ENCODE assay signal across 8 mouse cellular contexts in the genomic region with DNA sequence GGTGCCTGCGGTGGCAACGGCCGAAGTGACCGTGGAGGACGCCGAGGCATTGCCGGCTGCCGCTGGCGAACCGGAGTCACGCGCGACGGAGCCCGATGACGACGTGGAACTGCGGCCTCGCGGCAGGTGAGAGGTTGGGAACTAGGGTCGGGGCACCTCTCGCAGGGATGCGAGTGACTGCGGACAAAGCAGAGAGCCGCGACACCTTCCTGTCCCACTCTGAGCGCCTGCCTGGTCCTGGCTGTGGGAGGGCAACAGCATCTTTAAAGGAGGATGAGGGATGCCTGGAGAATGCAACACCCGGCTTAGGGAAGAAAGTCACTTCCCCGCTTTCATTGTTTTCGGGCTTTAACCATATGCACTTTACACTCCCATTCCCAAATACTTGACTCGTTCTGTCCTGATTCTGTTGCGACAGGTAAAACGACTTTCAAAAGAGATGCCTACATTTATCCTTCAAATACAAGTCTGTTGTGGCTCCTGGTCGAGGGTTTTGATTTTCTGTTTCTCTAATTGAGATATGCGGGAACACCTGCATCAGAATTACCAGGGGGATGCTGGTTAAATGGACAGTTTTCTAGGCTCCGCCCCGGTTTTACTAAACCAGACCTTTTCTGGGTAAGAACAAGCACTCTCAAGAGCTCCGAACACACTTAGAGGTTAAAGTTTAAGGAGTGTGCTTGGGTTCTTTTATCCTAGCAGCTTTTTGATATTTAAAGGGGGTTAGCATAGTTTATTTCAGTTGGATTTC. TPM values are rescaled to one million over a fixed set of nuclear protein-coding genes. Genes with fewer than 3 reads are reported as not detected.
DNase-seq lines count a peak whose midpoint lies in the region; ATAC-seq and TF ChIP-seq lines count a peak whose summit lies in the region.

No protein-coding gene starts in this region.

- H3K9me3 ChIP-seq in lung, embryonic 14.5 days (ENCODE audit: low read depth, low read length): no peaks in the 10 kb centered on the region
- no peaks in the 10 kb centered on the region for H3K9me3 ChIP-seq in hindbrain, embryonic 14.5 days (ENCODE audit: control insufficient read depth, low read length)

- TF ChIP-seq CTCF in lung, embryonic 14.5 days (IDR thresholded peaks at IDR 0.05; ENCODE audit: low read depth): no peak

- H3K36me3 ChIP-seq in lung, embryonic 14.5 days (ENCODE audit: insufficient read depth): no peaks in the 10 kb centered on the region
- no peaks in the 10 kb centered on the region; the same call in 1 of the 2 replicates for H3K36me3 ChIP-seq in hindbrain, embryonic 14.5 days (replicated peaks; ENCODE audit: control insufficient read depth, insufficient read depth)
- H3K36me3 ChIP-seq in macrophage (ENCODE audit: inconsistent target): no peaks in the 10 kb centered on the region

- peak overlapping the region; percentile 88; the same call in 1 of the 2 replicates for H3K27ac ChIP-seq in lung, embryonic 14.5 days (ENCODE audit: low read depth)
- H3K27ac ChIP-seq in hindbrain, embryonic 14.5 days: peak overlapping the region; percentile 92
- no peak overlapping the region for H3K27ac ChIP-seq in macrophage

- peaks cover 18% of the 10 kb centered on the region for H3K4me1 ChIP-seq in lung, embryonic 14.5 days (ENCODE audit: insufficient read depth)
- peaks cover 28% of the 10 kb centered on the region for H3K4me1 ChIP-seq in hindbrain, embryonic 14.5 days (replicated peaks; ENCODE audit: control insufficient read depth, insufficient read depth, low read length)

- under 1% methylated on average over 38 of the region's 38 CpGs for WGBS in lung, embryonic 14.5 days
- 1% methylated on average over 38 of the region's 38 CpGs for WGBS in hindbrain, embryonic 14.5 days
- WGBS in macrophage (ENCODE audit: missing documents): 1% methylated on average over 27 of the region's 38 CpGs

- H3K9ac ChIP-seq in lung, embryonic 14.5 days: peak overlapping the region; percentile 81
- peak overlapping the region; percentile 85 for H3K9ac ChIP-seq in hindbrain, embryonic 14.5 days

- peak; percentile 40 for DNase-seq in adrenal gland, adult 8-10 months
- DNase-seq in adrenal gland, postnatal 14 days: no peak
- DNase-seq in lung, embryonic 14.5 days: peak; percentile 32
- no peak for DNase-seq in lung, postnatal 36 days
- peak; percentile 15 for DNase-seq in embryo, embryonic 11 days
- DNase-seq in hindbrain, embryonic 14.5 days (ENCODE audit: low spot score): peak; percentile 38
- DNase-seq in thymus, postnatal 0 days (ENCODE audit: low spot score): peak; percentile 55

- no peak for ATAC-seq in lung, embryonic 14.5 days (ENCODE audit: insufficient read depth)
- ATAC-seq in hindbrain, embryonic 14.5 days (ENCODE audit: low FRiP score): no peak; the same call in 1 of the 2 replicates

- peak overlapping the region; percentile 90 for H3K4me3 ChIP-seq in lung, embryonic 14.5 days (ENCODE audit: low read depth, low read length)
- peak overlapping the region; percentile 81 for H3K4me3 ChIP-seq in hindbrain, embryonic 14.5 days (replicated peaks; ENCODE audit: low read length)
- peak overlapping the region; percentile 80 for H3K4me3 ChIP-seq in macrophage (ENCODE audit: inconsistent target)

- H3K4me2 ChIP-seq in lung, embryonic 14.5 days: peak overlapping the region; percentile 66
- H3K4me2 ChIP-seq in hindbrain, embryonic 14.5 days (replicated peaks): peak overlapping the region; percentile 64

- H3K27me3 ChIP-seq in lung, embryonic 14.5 days (ENCODE audit: insufficient read depth, low read length): no peaks in the 10 kb centered on the region
- H3K27me3 ChIP-seq in hindbrain, embryonic 14.5 days (ENCODE audit: control insufficient read depth, insufficient read depth, low read length): no peaks in the 10 kb centered on the region

- peaks cover 53% of the 10 kb centered on the region for H3K79me2 ChIP-seq in macrophage (ENCODE audit: inconsistent target)

RNA-seq across cellular contexts. Expression of gene Eif2ak3, which starts 0.8 kb away (rescaled TPM):
- total RNA-seq in adrenal gland, adult 8-10 months (2022): 10 to 100 TPM; 22.6 to 31.6 (median 27.9) TPM
- total RNA-seq in adrenal gland, postnatal 14 days (2021): 16.4 and 22.9 TPM in 2 replicates
- polyA plus RNA-seq in lung, embryonic 14.5 days (2014; fragmentation: Nextera tagmentation; extraction: Ambion mirVana): 8.9 and 9.7 TPM in 2 replicates
- polyA plus RNA-seq in hindbrain, embryonic 14.5 days (2014; fragmentation: Nextera tagmentation; extraction: Ambion mirVana): 13.0 and 13.3 TPM in 2 replicates
- 10 to 100 TPM in 16 of 26 experiments, 1 to 10 TPM in 10; 2.0 to 48.8 (median 17.9) TPM for total RNA-seq in macrophage (2018; cell fraction: chromatin; rRNA removed)
- 10 to 100 TPM in 9 of 26 experiments, 1 to 10 TPM in 17; 2.3 to 17.5 (median 8.7) TPM for total RNA-seq in macrophage (2018; cell fraction: cytosol; rRNA removed)
- total RNA-seq in macrophage (2018; cell fraction: nucleus; rRNA removed): 10 to 100 TPM in 16 of 26 experiments, 1 to 10 TPM in 10; 4.3 to 34.5 (median 14.5) TPM
- polyA plus RNA-seq in macrophage (2018): 11.0 to 14.7 TPM (median 11.2 TPM) in 3 replicates
- 17.4 and 18.0 TPM in 2 replicates for polyA plus RNA-seq in thymus, postnatal 0 days (2015; fragmentation: Nextera tagmentation; extraction: Ambion mirVana)

RNA-seq across cellular contexts. Expression of gene Rpia, which starts 53.0 kb away (rescaled TPM):
- total RNA-seq in adrenal gland, adult 8-10 months (2022): 10 to 100 TPM; 13.7 to 23.9 (median 20.8) TPM
- total RNA-seq in adrenal gland, postnatal 14 days (2021): 21.0 and 23.7 TPM in 2 replicates
- 2.5 and 3.4 TPM in 2 replicates for polyA plus RNA-seq in lung, embryonic 14.5 days (2014; fragmentation: Nextera tagmentation; extraction: Ambion mirVana)
- 2.6 and 2.9 TPM in 2 replicates for polyA plus RNA-seq in hindbrain, embryonic 14.5 days (2014; fragmentation: Nextera tagmentation; extraction: Ambion mirVana)
- total RNA-seq in macrophage (2018; cell fraction: chromatin; rRNA removed): 10 to 100 TPM in 10 of 26 experiments, 1 to 10 TPM in 15, under 1 TPM in 1; 0.76 to 21.0 (median 8.4) TPM
- total RNA-seq in macrophage (2018; cell fraction: cytosol; rRNA removed): 10 to 100 TPM in 15 of 26 experiments, 1 to 10 TPM in 11; 6.1 to 14.8 (median 11.2) TPM
- total RNA-seq in macrophage (2018; cell fraction: nucleus; rRNA removed): 10 to 100 TPM in 8 of 26 experiments, 1 to 10 TPM in 18; 2.0 to 21.3 (median 7.6) TPM
- polyA plus RNA-seq in macrophage (2018): 8.3 to 10.7 TPM (median 10.0 TPM) in 3 replicates
- 3.6 and 5.1 TPM in 2 replicates for polyA plus RNA-seq in thymus, postnatal 0 days (2015; fragmentation: Nextera tagmentation; extraction: Ambion mirVana)

Comparison
In these comparisons a context has a peak if more than half of its experiments do, and no peak if none do; other contexts are left out.
1. DNase-seq: peak in adrenal gland, adult 8-10 months (single experiment), lung, embryonic 14.5 days (single experiment), embryo, embryonic 11 days (single experiment), hindbrain, embryonic 14.5 days (single experiment) and thymus, postnatal 0 days (single experiment); none in adrenal gland, postnatal 14 days (single experiment) and lung, postnatal 36 days (single experiment).
2. Peak in every context shown above with its lines, with median percentiles within 50 percentile points of each other: H3K4me3 ChIP-seq.